Mouse (Mus musculus) spleen, adult 18-20 months (tissue): Measurements from ENCODE around the gene Ninj1.

Experiments used
- DNase-seq, 2 experiments: peaks; one replicate each; pipeline ENCODE4 v3.0.0; 2022; ENCODE audit warnings: mixed read lengths in 2 of 2

Gene Ninj1

GRCm38 (mm10) chr13:49237617-49238016 lies 50.3 kb downstream of the Ninj1 start:
- DNase-seq = no peak

DNA sequence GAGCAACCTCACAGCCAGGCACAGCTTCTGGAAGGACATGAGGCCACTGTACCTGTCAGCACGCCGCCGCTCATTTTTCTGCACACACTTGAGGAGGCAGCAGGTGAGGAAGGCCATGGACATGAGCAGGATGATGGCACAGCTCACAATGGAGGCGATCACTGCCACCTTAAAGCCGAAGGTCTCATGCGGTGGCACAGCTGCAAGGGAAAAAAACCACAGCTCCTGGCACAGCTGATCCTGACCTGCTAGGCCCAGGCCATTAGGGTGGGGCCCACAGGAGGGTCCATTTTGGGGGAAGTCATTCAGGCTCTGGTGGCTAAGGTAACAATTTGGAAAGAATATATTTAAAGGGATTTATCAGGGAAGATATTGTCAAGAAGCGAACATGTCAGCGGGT lies 51.5 kb downstream of the Ninj1 start:
- no peak for DNase-seq

GRCm38 (mm10) chr13:49242321-49243065 lies 55.2 kb downstream of the Ninj1 start:
- peak; percentile 65 to 82 for DNase-seq

GRCm38 (mm10) chr13:49243492-49243891 lies 56.2 kb downstream of the Ninj1 start:
- DNase-seq = no peak

- DNase-seq = no peak
These were observed 58.0 kb downstream of the Ninj1 start for GRCm38 (mm10) chr13:49245251-49245650.
